Mouse (Mus musculus) CH12.LX (cell line): ENCODE measurements at regions not wholly inside any gene's neighbourhood (a gene's known extent, or its start where the extent isn't known, plus 50 kb on each side); places are given as distances from the start of the nearest gene placed in this dataset.

Source experiments
- DNase-seq: peaks from one replicate; pipeline ENCODE4 v3.0.0-alpha.2; 2013; ENCODE audit errors: extremely low read depth
- H3K27ac ChIP-seq: 2 replicates; pipeline ENCODE4 v1.5.1; 2012; ENCODE audit warnings: low read depth, mild to moderate bottlenecking, control low read depth, moderate library complexity; ENCODE audit not compliant: insufficient read depth
- H3K27me3 ChIP-seq: replicated peaks from 2 replicates; pipeline ENCODE3; 2012; ENCODE audit warnings: inconsistent platforms
- H3K36me3 ChIP-seq, 2 experiments: replicated peaks in 1 of 2; 2 replicates each; pipeline versions ENCODE3 to v1.6.1; 2012; ENCODE audit warnings: inconsistent platforms in 1 of 2, low read length in 1 of 2, mild to moderate bottlenecking in 1 of 2, mixed read lengths in 1 of 2, moderate library complexity in 1 of 2; ENCODE audit not compliant: control insufficient read depth in 1 of 2, insufficient read depth in 1 of 2
- H3K4me1 ChIP-seq, 2 experiments: 2 replicates each; pipeline ENCODE4 v1.6.1; 2012; ENCODE audit warnings: inconsistent platforms in 1 of 2, moderate library complexity in 1 of 2; ENCODE audit not compliant: insufficient read depth in 2 of 2, control insufficient read depth in 1 of 2
- H3K4me2 ChIP-seq: 2 replicates; pipeline ENCODE4 v1.6.1; 2012; ENCODE audit warnings: low read depth, mild to moderate bottlenecking, control low read depth; ENCODE audit not compliant: poor library complexity, insufficient read depth, severe bottlenecking
- H3K4me3 ChIP-seq, 3 experiments: fragments of 150-350 bp in 1 of 3; sonication (generic) in 1 of 3; replicated peaks in 1 of 3; 2 replicates each; pipeline versions ENCODE3 to v1.5.1; 2011 to 2012; ENCODE audit warnings: low read depth in 2 of 3, low read length in 2 of 3, mild to moderate bottlenecking in 2 of 3, moderate library complexity in 2 of 3, control low read depth in 1 of 3, improper control_type of control experiment in 1 of 3, inconsistent platforms in 1 of 3, mixed read lengths in 1 of 3; ENCODE audit not compliant: poor library complexity in 1 of 3
- H3K79me2 ChIP-seq: replicated peaks from 2 replicates; pipeline ENCODE4 v1.6.1; 2012; ENCODE audit warnings: mild to moderate bottlenecking, moderate library complexity; ENCODE audit not compliant: control insufficient read depth, poor library complexity, insufficient read depth, severe bottlenecking; ENCODE audit errors: extremely low read depth
- H3K9ac ChIP-seq: 2 replicates; pipeline ENCODE4 v1.6.1; 2012; ENCODE audit warnings: low read depth, mild to moderate bottlenecking, control low read depth, moderate library complexity; ENCODE audit not compliant: insufficient read depth
- H3K9me3 ChIP-seq: replicated peaks from 2 replicates; pipeline ENCODE3; 2012; ENCODE audit warnings: low read length, inconsistent platforms, mixed read lengths
- E2F4 ChIP-seq: IDR thresholded peaks from 2 replicates; pipeline ENCODE4 v1.6.1; 2011; ENCODE audit warnings: low read depth, low read length, improper control_type of control experiment; ENCODE audit not compliant: insufficient replicate concordance
- ELF1 ChIP-seq: IDR thresholded peaks from 2 replicates; pipeline ENCODE4 v1.6.1; 2014; ENCODE audit warnings: low read depth, mild to moderate bottlenecking, inconsistent platforms, low read length, improper control_type of control experiment
- ETS1 ChIP-seq: conservative IDR thresholded peaks from 2 replicates; pipeline ENCODE4 v1.6.1; 2012; ENCODE audit warnings: low read depth, mild to moderate bottlenecking, inconsistent platforms, low read length, improper control_type of control experiment, moderate library complexity
- HCFC1 ChIP-seq: IDR thresholded peaks from 2 replicates; pipeline ENCODE4 v1.6.1; 2012; ENCODE audit warnings: low read depth, mild to moderate bottlenecking, inconsistent platforms, low read length, improper control_type of control experiment
- JUN ChIP-seq: IDR thresholded peaks from 2 replicates; pipeline ENCODE4 v1.6.1; 2011; ENCODE audit warnings: low read depth, mild to moderate bottlenecking, low read length, improper control_type of control experiment, moderate library complexity; ENCODE audit not compliant: insufficient read depth
- JUND ChIP-seq: conservative IDR thresholded peaks from 2 replicates; pipeline ENCODE4 v1.6.1; 2011; ENCODE audit warnings: low read depth, low read length, improper control_type of control experiment
- MAX ChIP-seq: IDR thresholded peaks from 2 replicates; pipeline ENCODE4 v1.6.1; 2011; ENCODE audit warnings: low read length, improper control_type of control experiment
- MAZ ChIP-seq: IDR thresholded peaks from 2 replicates; pipeline ENCODE4 v1.6.1; 2012; ENCODE audit warnings: low read depth, mild to moderate bottlenecking, inconsistent platforms, low read length, improper control_type of control experiment, moderate library complexity
- MYC ChIP-seq: IDR thresholded peaks from 2 replicates; pipeline ENCODE4 v1.6.1; 2011; ENCODE audit warnings: low read depth, mild to moderate bottlenecking, improper control_type of control experiment, low read length
- NELFE ChIP-seq: IDR thresholded peaks from 2 replicates; pipeline ENCODE4 v1.6.1; 2011; ENCODE audit warnings: low read depth, low read length, improper control_type of control experiment
- SIN3A ChIP-seq: IDR thresholded peaks from 2 replicates; pipeline ENCODE4 v1.6.1; 2012; ENCODE audit warnings: low read length, improper control_type of control experiment, inconsistent platforms
- SMC3 ChIP-seq: IDR thresholded peaks from 2 replicates; pipeline ENCODE4 v1.6.1; 2011; ENCODE audit warnings: low read depth, low read length, improper control_type of control experiment
- TCF12 ChIP-seq: IDR thresholded peaks from 2 replicates; pipeline ENCODE4 v1.6.1; 2014; ENCODE audit warnings: low read depth, mild to moderate bottlenecking, inconsistent platforms, low read length, improper control_type of control experiment
- USF1 ChIP-seq: IDR thresholded peaks from 2 replicates; pipeline ENCODE4 v1.6.1; 2014; ENCODE audit warnings: low read depth, mild to moderate bottlenecking, inconsistent platforms, low read length, improper control_type of control experiment
- ZC3H11A ChIP-seq: IDR thresholded peaks from 2 replicates; pipeline ENCODE4 v1.6.1; 2012; ENCODE audit warnings: low read depth, mild to moderate bottlenecking, inconsistent platforms, low read length, improper control_type of control experiment
- ZMIZ1 ChIP-seq: IDR thresholded peaks from 2 replicates; pipeline ENCODE4 v1.6.1; 2012; ENCODE audit warnings: low read depth, mild to moderate bottlenecking, inconsistent platforms, low read length, improper control_type of control experiment
- dilution Hi-C: fragments of 300-500 bp; cut with MboI; formaldehyde crosslinking; loops from 2 replicates; pipeline ENCODE4 v1.14.3; 2020; ENCODE audit warnings: low sequenced_read_pairs; ENCODE audit not compliant: extremely low pct_unique_long_range_greater_than_20kb, extremely low pct_ligation_motif_present
- in situ Hi-C: fragments of 300-500 bp; cut with MboI; formaldehyde crosslinking; loops from 3 replicates; pipeline ENCODE4 v1.14.3; 2019; ENCODE audit warnings: low sequenced_read_pairs, low pct_ligation_motif_present, low pct_unique_long_range_greater_than_20kb, mixed read lengths

DNA sequence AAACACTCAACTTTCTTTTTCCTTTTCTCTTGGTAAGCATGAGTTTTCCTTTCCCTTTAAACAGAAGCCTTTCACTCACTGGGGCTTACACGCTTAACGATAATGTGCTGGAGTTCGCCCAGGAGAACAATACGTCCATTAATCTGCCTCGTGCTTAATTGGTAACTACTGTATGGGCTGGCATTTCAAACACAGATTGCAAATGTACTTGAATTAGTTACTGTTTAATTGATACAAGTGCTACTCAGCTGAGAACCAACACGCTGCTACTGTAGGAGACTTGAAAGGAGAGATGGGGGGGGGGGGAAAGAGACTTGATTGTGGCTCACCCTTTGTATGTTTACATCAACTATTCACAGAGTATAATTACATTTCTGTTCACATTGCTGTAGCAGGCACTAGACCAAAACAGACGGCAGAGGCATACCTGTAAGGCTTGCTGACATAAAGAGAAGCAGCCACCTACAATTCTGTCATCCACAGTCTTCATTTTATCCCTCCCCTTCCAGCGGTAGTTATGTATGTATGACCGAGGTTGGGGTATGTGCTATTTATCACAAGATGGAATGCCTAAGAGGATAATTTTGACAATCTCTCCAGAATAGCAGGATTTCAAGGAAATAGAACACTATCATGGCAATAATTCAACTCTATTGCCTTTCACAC lies 481.6 kb upstream of the Nox3 start:
- dilution Hi-C loops = no loop called here
- no peaks in the 10 kb centered on the region for H3K4me1 ChIP-seq
- no peaks in the 10 kb centered on the region for H3K79me2 ChIP-seq
- no peak overlapping the region for H3K4me2 ChIP-seq
- no peak overlapping the region for H3K9ac ChIP-seq
- H3K27ac ChIP-seq = no peak overlapping the region
- in situ Hi-C loops = no loop called here
- no peaks in the 10 kb centered on the region for H3K36me3 ChIP-seq
- H3K9me3 ChIP-seq = no peaks in the 10 kb centered on the region
- no peak overlapping the region for H3K4me3 ChIP-seq
- no peak for DNase-seq
- no peak for TF ChIP-seq HCFC1
- TF ChIP-seq MAX = no peak
- TF ChIP-seq TCF12 = no peak
- TF ChIP-seq JUND = no peak
- no peak for TF ChIP-seq E2F4
- TF ChIP-seq SIN3A = no peak
- no peak for TF ChIP-seq JUN
- no peak for TF ChIP-seq ELF1
- no peak for TF ChIP-seq NELFE
- TF ChIP-seq ETS1 = no peak
- H3K27me3 ChIP-seq = no peaks in the 10 kb centered on the region

DNA sequence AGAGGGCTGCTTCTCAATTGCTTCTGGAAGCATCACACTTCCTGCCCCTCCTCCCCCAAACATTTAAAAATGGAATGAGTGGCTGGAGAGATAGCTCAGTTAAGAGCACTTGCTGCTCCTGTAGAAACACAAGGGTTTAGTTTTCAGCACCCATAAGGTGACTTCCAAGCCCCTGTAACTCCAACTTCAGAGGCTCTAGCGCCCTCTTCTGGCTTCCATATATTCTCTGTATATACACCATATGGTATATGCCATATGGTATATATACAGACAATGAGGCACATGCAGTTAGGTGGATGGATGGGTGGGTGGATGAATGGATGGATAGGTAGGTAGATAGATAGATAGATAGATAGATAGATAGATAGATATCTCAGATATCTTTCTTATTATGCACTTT lies 483.2 kb upstream of the Nox3 start:
- Histone ChIP-seq H3K4me3 (no peak overlapping the region), H3K9me3 (no peaks in the 10 kb centered on the region), H3K36me3 (no peaks in the 10 kb centered on the region), H3K79me2 (no peaks in the 10 kb centered on the region), H3K27me3 (no peaks in the 10 kb centered on the region), H3K9ac (no peak overlapping the region), H3K27ac (no peak overlapping the region), H3K4me1 (no peaks in the 10 kb centered on the region), H3K4me2 (no peak overlapping the region)
- DNase-seq = no peak
- dilution Hi-C loops (no loop called here), in situ Hi-C loops (no loop called here)
- TF ChIP-seq NELFE (no peak), HCFC1 (no peak)

- no peaks in the 10 kb centered on the region for H3K4me1 ChIP-seq
- TF ChIP-seq E2F4 = no peak
- no peak for TF ChIP-seq USF1
- TF ChIP-seq MAZ = no peak
- no peak for TF ChIP-seq TCF12
- no peak for TF ChIP-seq ZC3H11A
- TF ChIP-seq MYC = no peak
- TF ChIP-seq JUND = no peak
- TF ChIP-seq ZMIZ1 = no peak
- no peak for TF ChIP-seq SMC3
- in situ Hi-C loops = no loop called here
- no peaks in the 10 kb centered on the region for H3K36me3 ChIP-seq
- H3K4me3 ChIP-seq = no peak overlapping the region
- no peak overlapping the region for H3K27ac ChIP-seq
- dilution Hi-C loops = no loop called here
- no peak overlapping the region for H3K9ac ChIP-seq
- no peak overlapping the region for H3K4me2 ChIP-seq
- no peaks in the 10 kb centered on the region for H3K27me3 ChIP-seq
- H3K79me2 ChIP-seq = no peaks in the 10 kb centered on the region
- DNase-seq = no peak
- no peaks in the 10 kb centered on the region for H3K9me3 ChIP-seq
Observed at GRCm38 (mm10) chr17:4182106-4182505, 486.0 kb upstream of the Nox3 start.
